Mouse (Mus musculus) small intestine, adult 2 months (tissue): Measurements from ENCODE around the gene Syce1. TPM values are rescaled to one million over a fixed set of nuclear protein-coding genes. Genes with fewer than 3 reads are reported as not detected.

Source experiments
- H3K27ac ChIP-seq: fragments of 200-500 bp; 2 replicates; pipeline ENCODE4 v1.5.1; 2012; ENCODE audit warnings: low read depth, low read length, control low read depth, inconsistent platforms; ENCODE audit not compliant: insufficient read depth
- H3K27me3 ChIP-seq: fragments of 200-500 bp; 2 replicates; pipeline ENCODE4 v1.6.1; 2012; ENCODE audit warnings: mild to moderate bottlenecking, moderate library complexity, low read length, inconsistent platforms; ENCODE audit not compliant: control insufficient read depth, insufficient read depth
- H3K36me3 ChIP-seq: fragments of 200-500 bp; 2 replicates; pipeline ENCODE4 v1.6.1; 2012; ENCODE audit warnings: mild to moderate bottlenecking, low read length, control low read depth, inconsistent platforms; ENCODE audit not compliant: control insufficient read depth, insufficient read depth
- H3K4me1 ChIP-seq: fragments of 200-500 bp; 2 replicates; pipeline ENCODE4 v1.6.1; 2012; ENCODE audit warnings: low read length, inconsistent platforms, mixed read lengths; ENCODE audit not compliant: control insufficient read depth, insufficient read depth, insufficient read length
- H3K4me3 ChIP-seq: fragments of 200-500 bp; 2 replicates; pipeline ENCODE4 v1.5.1; 2012; ENCODE audit warnings: low read depth, mild to moderate bottlenecking, control low read depth, inconsistent platforms, low read length, moderate library complexity
- CTCF ChIP-seq: fragments of 200-500 bp; IDR thresholded peaks from 2 replicates; pipeline ENCODE4 v1.5.1; 2012; ENCODE audit warnings: low read depth, mild to moderate bottlenecking, control low read depth, inconsistent platforms, low read length, moderate library complexity, mixed read lengths; ENCODE audit not compliant: insufficient replicate concordance, insufficient read length; ENCODE audit errors: extremely low read depth
- POLR2A ChIP-seq: fragments of 200-500 bp; IDR thresholded peaks from 2 replicates; pipeline ENCODE4 v1.6.1; 2012; ENCODE audit warnings: low read depth, mild to moderate bottlenecking, control low read depth, inconsistent platforms, low read length, moderate library complexity
- WGBS: fragments of 180-500 bp; shearing (Covaris S2); methylation state at CpG from one replicate; pipeline ENCODE4 v1.1.7; 2018; 5-methylcytosine and 5-hydroxymethylcytosine counted together
- polyA plus RNA-seq: library from polyadenylated mRNA; depleted of rRNA; stranded (reverse); fragments of >200 nt; gene quantifications from 2 replicates; pipeline ENCODE4 v1.2.3, GENCODE M21; 2012; rRNA removed

Syce1 gene
- not detected in 2 replicates for polyA plus RNA-seq

- H3K36me3 ChIP-seq, result no peaks in the 10 kb centered on the region
- TF ChIP-seq CTCF, result no peak
- TF ChIP-seq POLR2A, result no peak
- no peaks in the 10 kb centered on the region for H3K4me1 ChIP-seq
- H3K4me3 ChIP-seq, result no peak within 1 kb of the TSS
- 77% methylated on average over 33 of the region's 33 CpGs for WGBS
- H3K27ac ChIP-seq, result no peak within 1 kb of the TSS
- no peaks in the 10 kb centered on the region for H3K27me3 ChIP-seq
Observed at GRCm38 (mm10) chr7:140787406-140788052, at the start of gene Syce1. Syce1 (minus strand) TSS chr7:140787852.

GRCm38 (mm10) chr7:140836243-140837115, 48.8 kb upstream of the Syce1 start:
- no peaks in the 10 kb centered on the region for H3K36me3 ChIP-seq
- no peak overlapping the region for H3K27ac ChIP-seq
- H3K4me1 ChIP-seq, result peaks cover 9% of the 10 kb centered on the region
- WGBS, result 87% methylated on average over 9 of the region's 9 CpGs
- H3K27me3 ChIP-seq, result no peaks in the 10 kb centered on the region
- TF ChIP-seq CTCF (no peak), POLR2A (no peak)
- no peak overlapping the region for H3K4me3 ChIP-seq

DNA sequence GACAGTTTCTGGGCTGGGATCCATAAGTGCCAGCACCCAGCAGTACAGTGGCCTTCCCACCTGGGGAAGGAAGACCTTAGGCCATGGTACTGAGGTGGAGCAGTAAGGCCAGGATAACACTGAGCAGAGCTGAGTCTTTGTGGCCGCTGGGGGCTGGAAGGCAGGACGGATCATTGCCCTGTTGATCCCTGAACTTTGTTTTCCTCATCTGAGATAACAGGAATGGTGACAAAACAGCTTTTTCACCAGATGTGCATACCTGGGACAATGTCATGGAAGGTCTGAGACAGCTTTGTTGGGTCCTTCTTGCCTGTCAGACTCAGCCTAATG, 48.1 kb upstream of the Syce1 start:
- Histone ChIP-seq H3K4me3 (peak overlapping the region; percentile 58), H3K36me3 (no peaks in the 10 kb centered on the region), H3K27ac (peak overlapping the region; percentile 58), H3K4me1 (peaks cover 9% of the 10 kb centered on the region), H3K27me3 (no peaks in the 10 kb centered on the region)
- 29% methylated on average over 2 of the region's 2 CpGs for WGBS
- TF ChIP-seq CTCF (no peak), POLR2A (no peak)

DNA sequence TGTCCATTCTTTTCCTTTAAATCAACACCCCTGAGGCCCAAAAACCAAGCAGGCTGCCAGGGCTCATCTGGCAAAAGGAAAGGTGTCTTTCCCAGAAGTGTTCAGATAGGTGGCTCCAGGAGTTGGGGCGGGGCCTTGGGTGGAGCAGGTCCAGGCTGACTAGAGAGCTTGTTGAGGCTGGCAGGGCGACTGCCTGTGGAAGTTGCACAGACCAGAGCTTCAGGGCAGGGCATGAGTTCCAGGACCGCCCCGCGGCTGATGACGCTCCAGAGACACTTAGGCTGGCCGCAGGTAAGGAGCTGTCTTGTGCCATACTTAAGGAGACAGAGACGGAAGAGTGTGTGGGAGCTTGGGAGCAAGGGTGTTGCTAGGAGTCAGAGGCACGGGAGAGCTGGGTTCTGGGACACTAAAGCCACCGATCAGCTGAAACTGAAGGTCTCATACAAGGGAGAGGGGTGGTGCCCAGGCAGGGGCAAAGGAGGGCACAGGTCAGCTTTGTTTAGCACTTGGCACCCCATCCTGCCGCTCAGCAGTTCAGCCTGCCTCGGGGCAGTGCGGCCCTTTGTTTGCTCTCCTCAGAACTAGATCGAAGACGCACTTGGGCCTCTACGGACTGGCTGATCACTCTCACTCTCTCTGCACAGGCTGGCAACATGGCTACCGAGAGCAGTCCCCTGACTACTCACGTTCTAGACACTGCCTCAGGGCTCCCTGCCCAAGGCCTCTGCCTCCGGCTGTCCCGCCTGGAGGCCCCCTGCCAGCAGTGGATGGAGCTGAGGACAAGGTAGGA, 47.5 kb upstream of the Syce1 start, which contains the start of gene Urah:
Urah (plus strand) TSS at position 51 of the 790 bp plus-strand sequence.
- Histone ChIP-seq H3K4me3 (peak within 1 kb of the TSS; percentile 58), H3K36me3 (no peaks in the 10 kb centered on the region), H3K4me1 (peaks cover 9% of the 10 kb centered on the region), H3K27ac (peak within 1 kb of the TSS; percentile 58), H3K27me3 (no peaks in the 10 kb centered on the region)
- 21% methylated on average over 20 of the region's 20 CpGs for WGBS
- TF ChIP-seq CTCF (no peak), POLR2A (peak; percentile 47; the same call in 1 of the 2 replicates)

DNA sequence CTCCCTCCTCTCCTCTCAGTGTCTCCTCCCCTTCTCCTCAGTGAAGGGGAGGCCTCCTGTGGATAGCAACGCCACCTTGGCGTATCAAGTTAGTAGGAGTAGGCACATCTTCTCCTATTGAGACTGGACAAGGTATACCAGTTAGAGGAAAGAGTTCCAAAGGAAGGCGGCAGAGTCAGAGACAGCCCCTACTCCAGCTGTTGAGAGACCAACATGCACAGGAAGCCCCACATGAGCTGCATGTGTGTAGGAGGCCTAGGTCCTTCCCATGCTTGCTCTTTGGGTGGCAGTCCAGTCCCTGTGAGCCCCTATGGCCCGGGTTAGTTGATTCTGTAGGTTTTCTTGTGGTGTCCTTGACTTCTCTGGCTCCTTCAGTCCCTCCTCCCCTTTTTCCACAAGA, 45.7 kb upstream of the Syce1 start:
- H3K4me3 ChIP-seq, result no peak overlapping the region
- no peaks in the 10 kb centered on the region for H3K36me3 ChIP-seq
- WGBS, result 84% methylated on average over 4 of the region's 4 CpGs
- no peak overlapping the region for H3K27ac ChIP-seq
- no peaks in the 10 kb centered on the region for H3K27me3 ChIP-seq
- peaks cover 12% of the 10 kb centered on the region for H3K4me1 ChIP-seq
- TF ChIP-seq POLR2A (no peak), CTCF (no peak)

- H3K4me3 ChIP-seq, result no peak overlapping the region
- no peaks in the 10 kb centered on the region for H3K27me3 ChIP-seq
- WGBS, result 31% methylated on average over 6 of the region's 6 CpGs
- peaks cover 15% of the 10 kb centered on the region for H3K4me1 ChIP-seq
- no peak overlapping the region for H3K27ac ChIP-seq
- no peaks in the 10 kb centered on the region for H3K36me3 ChIP-seq
- TF ChIP-seq POLR2A, result no peak
- no peak for TF ChIP-seq CTCF
Observed at GRCm38 (mm10) chr7:140831447-140831846, 43.8 kb upstream of the Syce1 start.

DNA sequence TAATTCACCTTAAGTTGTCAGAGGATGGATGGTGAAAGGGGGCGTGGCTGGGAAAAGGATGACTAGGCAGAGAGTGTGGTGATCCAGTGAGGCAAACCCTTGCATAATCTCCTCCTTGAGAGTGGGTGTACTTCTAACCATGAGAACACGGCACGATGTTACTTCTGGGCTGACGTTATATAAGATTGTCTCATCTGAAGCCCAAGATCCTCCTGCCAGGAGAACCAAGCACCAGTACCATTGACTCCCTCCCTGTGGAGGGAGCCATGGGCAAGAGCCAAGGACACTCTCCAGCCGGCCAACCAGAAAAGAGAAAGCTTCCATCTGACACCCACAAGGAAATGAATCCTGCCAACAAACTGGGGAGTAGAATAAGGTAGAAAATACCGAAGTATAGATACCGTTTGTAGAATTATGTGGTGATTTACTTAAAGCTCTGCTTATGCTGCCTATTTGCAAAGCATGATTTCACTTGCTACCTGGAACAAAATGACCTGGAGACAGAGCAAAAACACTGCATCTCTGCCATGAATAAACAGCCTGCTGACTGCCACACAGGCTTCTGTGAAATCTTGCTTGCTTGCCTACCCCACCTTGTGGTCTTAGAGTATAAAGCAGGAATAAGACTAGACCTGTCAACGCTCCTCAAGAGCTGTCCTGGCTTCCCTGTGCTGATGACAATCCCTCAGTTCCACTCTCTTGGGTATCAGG, 40.7 kb upstream of the Syce1 start:
- Histone ChIP-seq H3K4me1 (peaks cover 6% of the 10 kb centered on the region; the same call in 1 of the 2 replicates), H3K27ac (no peak overlapping the region), H3K27me3 (no peaks in the 10 kb centered on the region), H3K36me3 (no peaks in the 10 kb centered on the region), H3K4me3 (peak overlapping the region; percentile 16; the same call in 1 of the 2 replicates)
- no peak for TF ChIP-seq POLR2A
- TF ChIP-seq CTCF, result peak; percentile 18; the same call in 1 of the 2 replicates
- 7% methylated on average over 8 of the region's 8 CpGs for whole genome bisulfite sequencing
